Mouse (Mus musculus) cerebellum, postnatal 25 days (tissue): ENCODE results near the gene Tmem200a.
"Not testable (repeated sequence)": the region's sequence is repeated elsewhere in the genome, so short reads cannot be mapped to it uniquely, and the experiment has no call there.

Experiments used
- DNase-seq, 2 experiments: peaks; one replicate each; pipeline ENCODE4 v3.0.0; 2021; ENCODE audit warnings: mixed read lengths in 2 of 2

Gene Tmem200a

DNA sequence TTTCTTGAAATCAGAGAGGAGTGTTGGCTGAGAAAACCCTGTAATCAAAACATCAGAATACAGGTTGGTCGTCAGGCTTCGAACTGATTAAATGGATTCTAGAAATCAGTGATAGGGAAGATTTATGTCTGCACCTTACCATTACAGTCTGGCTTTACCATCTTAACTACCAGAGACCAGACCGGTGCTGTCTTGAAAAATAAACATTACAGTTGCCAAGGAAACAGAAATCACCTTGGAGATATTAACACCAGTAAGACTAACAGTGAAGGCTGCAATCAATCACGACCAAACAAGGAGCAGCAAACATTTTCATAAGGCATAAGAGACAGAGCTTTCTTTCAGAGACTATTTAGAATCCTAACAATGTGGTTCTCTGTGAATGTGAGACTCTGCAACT, 116.0 kb downstream of the Tmem200a start:
- DNase-seq, result no peak

DNA sequence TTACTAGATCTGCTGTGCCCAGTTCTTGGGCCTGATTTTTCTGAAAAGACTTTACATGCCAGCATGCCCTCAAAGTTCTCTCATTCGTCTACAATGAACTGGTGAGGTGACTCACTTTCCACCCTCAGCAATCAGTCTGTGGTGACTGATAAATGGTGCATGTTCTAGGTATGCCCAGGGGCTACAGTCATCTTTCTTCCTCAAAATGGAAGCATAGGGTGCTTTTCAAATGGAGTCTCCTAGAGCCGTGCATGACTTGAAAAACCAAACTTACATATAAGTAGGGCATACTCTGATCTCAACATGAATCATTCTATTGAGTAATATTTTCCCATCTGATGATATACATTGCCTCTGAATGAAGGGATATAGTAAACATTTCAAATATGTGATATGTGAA, 117.8 kb downstream of the Tmem200a start:
- no peak for DNase-seq

DNA sequence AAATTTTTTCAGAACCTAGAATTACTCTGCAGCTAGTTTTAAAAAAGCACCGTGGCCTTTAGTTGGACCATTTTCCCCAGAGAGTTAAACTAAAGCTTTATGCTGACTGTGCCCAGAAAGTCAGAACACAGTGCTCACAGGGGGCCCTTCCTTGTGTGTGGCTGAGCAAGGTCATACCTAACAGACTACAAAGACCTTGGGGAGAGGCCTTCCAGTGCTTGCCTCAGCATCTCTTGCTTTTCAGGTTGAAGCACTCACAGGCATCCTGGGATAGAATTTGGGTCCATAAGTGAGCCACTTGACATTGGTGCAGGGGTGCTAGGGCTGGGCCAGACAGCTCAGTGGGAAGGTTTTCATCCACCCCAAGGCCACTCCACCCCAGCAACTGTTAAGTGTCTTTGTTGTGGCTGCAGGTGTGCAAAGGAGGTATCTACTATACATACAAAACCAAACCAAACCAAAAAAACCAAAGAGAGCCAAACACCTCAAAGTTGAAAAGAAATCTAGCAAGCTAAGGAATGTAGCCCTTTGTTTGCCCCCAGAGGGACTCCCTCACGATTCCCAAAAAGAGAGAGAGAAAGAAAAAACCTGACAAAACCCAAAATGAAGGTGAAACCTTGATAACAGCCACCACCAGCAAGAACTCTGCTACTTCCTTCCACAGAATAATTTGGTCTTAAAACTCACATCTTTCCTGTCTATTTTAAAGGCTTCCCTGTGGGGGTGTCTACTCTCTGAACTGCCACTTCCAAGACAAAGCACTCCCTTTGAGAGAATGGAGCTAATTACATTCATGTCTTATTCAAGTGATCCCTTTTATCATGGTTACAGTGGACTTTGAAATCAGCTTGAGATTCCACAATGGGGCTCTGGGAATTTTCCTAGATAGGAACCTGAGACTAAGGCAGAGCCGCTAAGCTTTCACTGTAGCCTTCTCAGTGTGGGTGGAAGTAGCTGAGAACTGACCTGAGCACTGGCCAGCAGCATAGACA, 119.8 kb downstream of the Tmem200a start:
- no peak for DNase-seq

DNA sequence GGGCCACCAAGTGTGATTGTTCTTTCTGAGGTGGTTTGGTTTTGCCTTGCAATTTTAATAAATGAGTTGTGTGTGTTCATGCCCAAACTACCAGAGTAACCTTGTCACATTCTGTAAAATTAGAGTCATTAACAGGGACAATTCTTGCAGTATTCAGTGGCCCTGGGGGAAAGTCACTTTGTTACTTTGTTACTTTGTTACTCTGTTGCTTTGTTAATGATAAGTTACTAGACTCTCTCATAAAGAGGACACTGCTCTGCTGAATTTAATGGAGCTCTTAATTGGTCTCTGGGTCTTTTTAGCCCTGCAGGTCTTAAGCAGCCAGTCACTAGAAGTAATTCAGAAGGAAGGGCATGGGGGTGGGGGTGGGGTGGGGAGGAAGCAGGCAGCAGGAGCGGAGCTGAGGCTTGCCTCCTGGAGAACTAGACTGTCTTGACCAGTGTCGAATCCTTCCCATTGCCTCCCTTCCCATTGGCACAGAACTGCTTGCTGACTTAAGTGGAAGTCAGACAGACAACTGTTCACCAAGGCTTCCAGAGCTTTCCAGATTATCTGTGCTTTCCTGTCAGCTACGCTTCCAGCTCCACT, 124.1 kb downstream of the Tmem200a start:
- no peak for DNase-seq

DNA sequence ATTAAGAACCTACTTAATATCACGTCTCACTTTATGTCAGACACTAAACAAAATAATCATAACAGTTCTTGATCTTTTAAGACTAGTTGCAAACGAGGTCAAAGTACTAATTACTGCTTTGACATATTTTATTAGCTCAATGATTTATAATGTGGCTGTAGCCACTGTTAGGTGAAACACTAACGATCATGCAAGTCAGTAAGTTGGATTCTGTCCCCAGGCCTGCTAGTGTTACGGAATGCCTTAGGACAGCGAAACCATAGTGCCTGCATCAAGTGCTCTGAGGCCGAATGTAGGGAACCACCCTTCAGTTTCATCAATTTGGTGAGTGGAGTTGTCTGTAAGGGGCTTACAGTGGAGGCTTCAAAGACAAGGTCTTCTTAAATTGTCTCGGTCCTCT, 126.0 kb downstream of the Tmem200a start:
- no peak for DNase-seq

DNA sequence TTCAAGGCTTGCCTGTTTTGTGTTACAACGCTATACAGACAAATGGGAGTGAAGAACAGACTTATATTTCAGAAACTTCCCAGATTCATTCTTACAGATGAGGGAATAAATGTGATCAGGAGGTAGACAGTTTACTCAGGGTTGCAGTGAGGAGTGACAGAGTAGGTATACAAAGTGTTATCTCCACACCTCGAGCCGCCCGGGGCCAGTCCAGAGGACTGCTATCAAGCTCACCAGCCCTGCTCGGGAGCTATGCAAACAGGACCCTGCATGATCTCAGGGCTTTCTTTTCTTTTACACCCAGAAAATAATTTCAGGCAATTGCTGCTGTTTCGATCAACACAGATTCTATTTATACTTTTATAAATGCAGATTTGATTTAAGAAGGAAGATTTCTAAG, 126.7 kb downstream of the Tmem200a start:
- no peak for DNase-seq

DNA sequence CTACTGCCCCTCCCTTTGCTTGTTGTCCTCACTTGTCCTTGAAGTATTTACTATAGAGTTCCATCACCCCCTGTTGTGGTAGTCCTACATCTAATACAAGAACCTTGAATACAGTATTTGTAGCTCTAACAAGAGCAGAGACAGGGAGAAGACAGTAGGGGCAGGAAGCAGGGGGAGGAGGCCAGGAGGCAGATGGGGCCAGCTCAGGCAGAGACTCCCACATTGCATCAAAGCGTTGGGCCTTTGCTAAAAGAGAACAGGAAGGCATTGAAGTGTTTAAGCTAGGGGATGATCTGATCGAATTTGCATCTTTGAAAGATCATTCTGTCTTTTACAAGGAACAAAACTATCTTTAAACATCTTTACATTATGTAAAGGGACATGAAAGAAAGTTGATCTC, 133.0 kb downstream of the Tmem200a start:
- no peak for DNase-seq

DNA sequence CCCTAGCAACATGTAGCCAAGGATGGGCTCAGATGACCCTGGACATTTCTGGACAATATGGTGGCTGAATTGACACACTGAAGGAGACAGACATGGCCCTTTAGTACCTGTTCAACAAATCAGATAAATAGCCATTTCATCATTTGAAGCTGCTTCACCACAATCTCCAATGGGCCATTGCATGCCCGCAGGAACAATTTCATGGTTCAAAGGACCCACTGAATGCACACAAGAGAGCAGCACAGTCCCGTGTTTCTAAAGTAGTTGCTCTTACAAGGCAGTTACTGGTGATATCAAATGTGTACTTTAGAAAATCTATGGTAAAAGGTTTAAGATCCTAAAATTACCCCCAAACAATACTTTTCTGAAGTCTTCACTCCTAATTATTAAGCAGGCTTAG, 134.2 kb downstream of the Tmem200a start:
- no peak for DNase-seq

DNA sequence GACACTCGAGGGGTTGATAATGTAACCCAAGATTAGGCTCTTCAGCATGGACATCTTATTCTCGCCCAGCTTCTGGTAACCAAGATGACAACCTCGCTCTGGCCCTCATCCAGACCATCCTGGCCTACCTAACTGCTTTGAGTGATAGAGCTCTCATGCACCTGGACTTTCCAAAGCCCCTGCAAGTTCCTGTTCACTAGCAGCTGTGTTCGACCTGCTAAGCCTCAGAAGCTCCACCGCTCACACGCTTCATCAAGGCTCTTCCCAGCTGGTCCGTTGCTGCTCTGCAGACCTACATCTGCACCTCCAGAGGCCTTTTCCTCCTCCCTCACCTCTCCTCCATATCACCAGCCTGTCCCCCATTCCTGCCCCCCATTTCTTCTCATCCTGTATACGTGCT, 147.1 kb downstream of the Tmem200a start:
- DNase-seq, result no peak

DNA sequence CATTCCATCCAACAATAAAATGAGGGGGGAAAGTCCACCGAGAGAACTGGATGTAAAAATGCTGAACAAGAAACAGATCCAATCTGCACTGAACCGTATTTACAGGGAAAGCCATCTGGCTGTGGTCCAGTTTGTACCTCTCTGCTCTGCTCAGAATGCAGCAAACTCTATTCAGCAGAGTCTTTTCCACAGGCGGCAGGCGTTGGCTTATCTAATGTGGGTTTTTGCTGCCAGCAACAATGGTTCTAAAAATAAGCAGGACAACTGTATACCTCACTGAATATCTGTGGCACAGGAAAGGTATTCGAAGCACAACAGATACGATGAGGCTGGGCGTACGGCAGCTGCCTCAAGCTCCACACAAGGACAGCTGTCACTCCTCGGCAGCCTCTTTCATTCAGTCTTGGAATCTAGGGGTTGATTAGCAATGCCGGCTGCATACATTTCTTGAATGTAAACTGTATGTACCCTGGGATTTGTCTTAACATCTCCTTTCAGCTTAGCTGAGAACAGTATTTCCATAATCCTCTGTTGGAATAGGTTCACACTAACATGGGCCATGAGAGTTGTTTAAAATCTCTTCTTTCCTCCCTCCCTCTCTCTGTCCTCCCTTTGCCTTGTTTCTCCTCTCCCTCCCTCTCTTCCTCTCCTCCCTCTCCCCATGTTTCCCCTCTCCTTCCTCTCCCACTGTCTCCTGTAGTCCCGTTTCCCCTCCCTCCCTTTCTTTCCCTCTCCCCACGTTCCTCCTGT, 149.3 kb downstream of the Tmem200a start:
- DNase-seq, result peak; percentile 20 to 47

DNA sequence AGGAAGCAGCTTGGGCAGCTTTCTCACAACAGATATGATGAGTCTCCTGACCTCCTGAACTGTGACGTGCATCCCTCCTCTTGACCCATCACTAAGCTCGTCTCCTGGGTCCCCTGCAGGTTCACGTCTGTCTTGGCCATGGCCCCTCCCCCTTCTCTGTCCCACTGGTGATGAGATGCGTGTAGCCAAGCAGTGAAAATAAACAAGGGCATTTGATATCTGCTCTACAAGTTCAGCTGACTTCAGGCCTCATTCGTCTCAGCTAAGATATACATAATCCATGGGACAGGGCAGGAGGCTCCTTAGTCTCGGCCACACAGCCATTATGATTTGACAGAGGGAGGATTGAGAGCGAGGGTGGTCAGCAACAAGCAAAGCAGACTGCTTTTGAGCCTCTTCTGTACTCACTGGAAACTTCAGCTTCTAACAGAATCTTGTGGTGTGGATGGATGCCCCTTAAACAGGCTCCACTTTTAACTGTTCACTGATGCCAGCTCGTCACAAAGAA, 149.9 kb downstream of the Tmem200a start:
- no peak for DNase-seq

DNA sequence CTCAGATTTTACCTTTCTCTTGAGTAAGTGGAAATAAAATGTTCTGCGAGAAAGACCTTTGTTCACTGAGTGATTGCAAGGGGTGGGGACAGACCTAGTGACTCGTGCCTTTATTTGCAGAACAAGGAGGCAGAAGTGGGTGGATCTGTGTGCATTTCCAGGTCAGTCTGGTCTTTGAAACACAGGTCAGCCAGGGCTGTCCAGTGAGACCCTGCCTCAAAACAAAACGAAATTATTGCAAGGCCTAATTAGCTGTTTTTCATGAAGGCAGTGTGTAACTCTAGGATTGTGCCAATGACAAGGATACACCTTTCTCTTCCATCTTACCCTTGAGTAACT, 150.4 kb downstream of the Tmem200a start:
- no peak for DNase-seq

DNA sequence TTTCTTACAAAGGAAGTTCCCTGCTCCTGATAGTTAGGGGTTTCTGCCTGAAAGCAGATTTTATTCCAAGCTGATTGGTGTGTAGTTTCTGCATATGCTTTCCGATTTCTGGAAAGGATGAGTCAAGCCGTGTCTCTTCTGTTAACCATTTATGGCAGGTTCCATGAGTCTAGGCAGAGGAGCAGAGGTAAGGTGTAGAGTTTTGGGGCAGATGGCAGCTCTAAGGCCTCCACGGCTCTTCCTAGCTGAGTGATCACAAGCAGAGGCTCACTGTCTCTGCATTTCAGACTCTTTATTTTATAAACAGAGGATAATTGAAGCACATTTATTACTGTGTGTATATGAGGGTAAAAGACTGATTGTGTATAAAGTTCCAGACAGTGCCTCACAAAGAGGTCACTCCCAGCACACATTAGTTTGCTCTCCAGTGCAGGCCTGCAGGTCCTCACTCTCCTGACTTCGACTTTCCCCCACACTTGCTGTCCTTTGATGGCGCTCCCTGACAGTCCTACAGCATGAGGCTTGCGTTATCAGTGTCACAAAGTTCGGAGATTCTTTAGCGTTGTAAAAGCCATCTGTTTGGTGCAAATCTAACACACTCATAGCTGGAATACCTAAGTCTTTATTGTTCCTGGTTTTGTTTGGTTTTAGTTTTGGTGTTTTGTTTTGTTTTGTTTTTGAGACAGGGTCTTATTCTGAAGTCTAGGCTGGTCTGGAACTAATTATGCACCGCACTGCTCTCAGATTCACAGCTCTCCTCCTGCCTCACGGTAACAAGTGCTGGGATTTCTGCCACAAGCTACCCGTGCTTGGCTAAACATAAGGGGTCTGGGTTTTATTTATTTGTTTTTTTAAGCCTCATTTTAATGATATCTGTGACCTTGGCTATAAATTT, 151.1 kb downstream of the Tmem200a start:
- DNase-seq, result no peak

DNA sequence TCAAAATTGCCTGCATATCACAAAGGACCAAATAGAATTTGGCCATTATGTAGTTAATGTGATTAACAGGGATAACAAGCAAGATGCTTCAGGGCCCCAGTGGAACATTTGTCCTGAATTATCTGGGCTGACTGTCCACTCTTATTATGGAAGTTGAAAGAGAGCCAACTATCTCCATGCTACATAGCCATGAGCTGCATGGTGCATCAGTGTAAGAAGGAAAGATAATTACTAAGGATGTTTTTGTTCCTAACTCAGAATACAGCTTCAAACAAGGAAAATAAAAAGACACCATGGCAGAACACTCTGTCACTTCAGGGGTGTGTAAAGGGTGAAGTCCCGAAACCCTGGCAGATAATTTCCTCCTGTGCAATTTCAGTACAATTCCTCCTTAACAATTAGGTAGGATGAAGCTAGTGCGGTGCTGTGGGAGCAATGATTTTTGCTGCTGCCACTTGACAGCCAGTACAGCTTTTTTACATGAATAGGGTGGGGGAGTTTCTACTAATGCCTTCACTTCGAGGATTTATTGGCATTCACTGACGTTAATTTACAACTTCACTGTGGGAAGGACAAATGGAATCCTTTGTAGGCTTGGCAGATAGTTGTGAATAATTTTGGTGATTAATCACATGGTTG, 158.1 kb downstream of the Tmem200a start:
- no peak for DNase-seq

DNA sequence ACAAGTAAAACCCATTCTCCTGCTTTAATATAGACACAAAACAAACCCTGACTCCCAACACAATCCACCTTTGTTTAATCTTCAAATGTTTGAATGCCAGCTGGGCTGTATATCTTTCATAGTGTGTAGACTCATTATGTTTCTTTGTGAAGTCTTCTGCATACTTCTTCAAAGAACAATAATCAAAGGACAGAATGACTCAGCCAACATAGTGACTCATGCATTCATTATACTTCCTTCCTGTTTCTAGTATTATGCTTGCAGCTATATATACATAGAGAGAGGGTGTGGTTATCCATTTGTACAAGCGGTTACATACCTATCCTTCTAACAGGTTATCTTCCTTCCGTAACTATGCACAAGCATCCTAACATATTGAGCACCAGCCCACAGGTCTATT, 160.7 kb downstream of the Tmem200a start:
- DNase-seq, result no peak

DNA sequence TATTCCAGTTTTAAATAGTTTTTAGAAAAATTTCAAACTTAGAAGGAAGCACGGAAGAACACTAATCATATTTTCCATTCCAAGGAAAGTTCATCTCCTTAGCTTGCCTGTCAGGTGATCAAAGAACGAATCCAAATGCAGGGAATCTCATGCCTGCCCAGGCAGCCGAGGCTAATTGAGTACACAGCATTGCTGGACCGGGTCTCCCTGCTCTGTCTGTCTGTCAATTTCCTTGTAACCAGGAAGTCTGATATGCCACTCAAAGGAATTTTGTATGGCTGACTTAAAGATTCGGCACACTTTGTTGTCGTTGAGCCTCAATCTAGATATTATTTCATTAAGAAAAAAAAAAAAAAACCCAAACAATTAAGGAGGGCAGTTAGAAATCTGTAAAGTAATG, 168.6 kb downstream of the Tmem200a start:
- no peak for DNase-seq

DNA sequence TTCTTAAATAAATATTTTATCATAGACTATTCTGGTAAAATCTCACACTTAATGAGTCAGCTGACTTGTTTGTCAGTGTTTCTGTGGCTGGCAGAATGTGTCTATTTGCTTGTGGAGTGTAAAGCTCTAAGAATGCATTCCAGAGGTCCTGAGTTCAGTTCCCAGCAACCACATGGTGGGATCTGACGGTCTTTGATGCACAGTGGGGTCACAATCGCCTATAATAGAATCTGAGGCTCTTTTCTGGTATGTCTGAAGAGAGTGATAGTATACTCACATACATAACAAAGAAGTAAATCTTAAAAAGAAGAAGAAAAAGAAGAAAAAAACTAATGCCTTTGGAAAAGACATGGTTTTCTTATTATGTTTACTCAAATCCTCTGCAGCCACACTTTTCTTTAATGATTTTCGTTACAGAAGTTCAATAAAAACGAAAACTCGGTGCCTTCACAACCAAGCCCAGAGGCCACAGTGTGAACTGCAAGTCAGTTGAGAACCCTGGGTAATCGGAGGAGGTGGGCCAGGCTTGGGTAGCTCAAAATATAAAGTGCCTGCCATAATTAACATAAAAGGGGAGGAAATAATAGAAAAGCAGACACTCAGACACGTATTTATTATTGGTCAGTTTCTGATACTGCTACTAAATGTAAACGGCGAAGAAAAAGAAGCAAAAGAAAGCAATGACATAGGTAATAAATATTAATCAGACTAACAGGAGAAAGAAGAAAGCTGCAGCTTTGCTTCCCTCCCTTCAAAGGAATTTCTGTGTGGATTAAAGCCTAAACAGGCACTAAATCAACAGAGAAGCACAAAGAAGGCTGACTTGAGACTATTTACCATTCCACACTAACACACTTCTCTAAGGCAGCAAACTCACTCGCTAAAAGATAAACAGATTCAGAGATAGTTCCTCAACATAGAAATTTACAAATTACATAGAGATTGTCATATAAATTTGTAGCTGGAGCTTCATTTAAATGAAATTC, 170.5 kb downstream of the Tmem200a start:
- no peak for DNase-seq

DNA sequence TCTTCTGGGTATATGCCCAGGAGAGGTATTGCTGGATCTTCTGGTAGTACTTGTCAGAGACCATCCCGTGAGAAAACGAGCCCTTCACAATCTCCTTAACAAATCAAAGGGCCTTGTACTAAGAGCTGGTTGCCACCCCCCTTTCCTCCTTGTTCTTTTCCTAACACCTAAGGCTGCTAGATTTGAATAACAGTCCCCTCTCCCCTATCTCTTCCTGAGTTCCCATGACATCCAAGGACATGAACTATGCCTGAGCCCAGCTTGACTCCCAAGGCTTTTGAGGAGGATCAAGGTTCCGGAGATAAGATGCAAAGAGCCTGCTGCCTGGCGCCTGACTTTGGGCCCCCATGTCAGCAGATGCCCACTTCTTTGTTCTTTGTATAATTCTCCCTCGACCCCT, 184.7 kb downstream of the Tmem200a start:
- not testable (repeated sequence) for DNase-seq

DNA sequence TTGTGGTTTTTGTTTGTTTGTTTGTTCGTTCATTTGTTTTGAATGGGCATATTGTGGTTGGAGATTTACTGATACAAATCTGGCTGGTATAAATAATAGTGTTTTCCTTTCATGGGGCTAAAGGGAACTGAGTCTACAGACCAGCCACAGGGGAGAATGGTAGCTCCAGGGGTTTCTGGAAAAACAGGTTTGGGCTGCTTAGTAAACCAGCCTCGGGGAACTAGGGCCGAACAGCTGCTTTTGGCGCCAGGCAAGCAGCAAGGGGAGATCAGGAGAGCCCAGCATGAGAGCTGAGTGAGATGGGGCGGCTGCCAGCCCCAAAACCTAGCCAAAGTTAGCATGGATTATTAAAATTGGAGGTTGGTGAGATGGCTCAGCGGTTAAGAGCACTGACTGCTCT, 191.6 kb downstream of the Tmem200a start:
- no peak for DNase-seq

DNA sequence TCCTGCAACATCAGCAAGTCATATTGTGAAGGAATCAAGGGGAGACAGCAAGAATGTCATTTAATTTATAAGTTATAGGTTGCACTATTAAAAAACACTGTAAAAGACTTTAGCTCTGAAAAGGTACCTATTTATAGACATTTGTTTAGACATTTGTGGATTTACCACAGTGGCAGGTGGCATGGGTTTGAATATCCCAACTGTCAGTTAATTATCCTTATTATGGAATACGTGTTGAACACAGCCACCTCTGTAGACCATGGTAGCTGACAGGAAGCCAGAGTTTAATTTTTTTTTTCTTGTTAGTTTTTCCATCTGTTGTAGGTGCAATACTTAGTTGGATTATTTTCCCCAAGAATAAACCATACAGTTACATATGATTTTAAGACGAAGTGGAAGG, 194.3 kb downstream of the Tmem200a start:
- no peak for DNase-seq

DNA sequence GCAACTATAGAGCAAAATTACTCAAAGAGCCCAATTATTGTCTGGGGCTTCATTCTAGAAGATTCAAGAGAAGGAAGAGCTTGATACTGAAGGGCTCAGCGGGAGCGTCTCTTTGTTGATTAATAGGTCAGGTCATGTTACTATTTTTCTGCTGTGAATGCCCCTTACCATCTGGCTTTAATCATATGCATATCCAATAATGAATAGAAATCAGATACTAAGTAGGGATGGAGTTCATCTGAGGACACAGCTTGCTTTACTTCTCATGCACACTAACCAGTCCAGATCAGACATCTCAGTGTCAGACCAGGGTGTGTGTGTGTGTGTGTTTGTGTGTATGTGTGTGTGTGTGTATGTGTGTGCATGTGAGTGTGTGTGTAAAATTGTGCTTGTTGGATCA, 201.1 kb downstream of the Tmem200a start:
- no peak for DNase-seq
